Mouse (Mus musculus) liver, adult 2 months (tissue): ENCODE data around the gene Rcn3.

Experiments
- CTCF ChIP-seq: fragments of 200-500 bp; IDR thresholded peaks from 2 replicates; pipeline ENCODE4 v1.5.1; 2011; ENCODE audit warnings: low read depth, low read length, control low read depth
- POLR2A ChIP-seq: fragments of 200-500 bp; IDR thresholded peaks from 2 replicates; pipeline ENCODE4 v1.6.1; 2011; ENCODE audit warnings: low read length, control low read depth; ENCODE audit not compliant: insufficient read depth; ENCODE audit errors: extremely low read depth

DNA sequence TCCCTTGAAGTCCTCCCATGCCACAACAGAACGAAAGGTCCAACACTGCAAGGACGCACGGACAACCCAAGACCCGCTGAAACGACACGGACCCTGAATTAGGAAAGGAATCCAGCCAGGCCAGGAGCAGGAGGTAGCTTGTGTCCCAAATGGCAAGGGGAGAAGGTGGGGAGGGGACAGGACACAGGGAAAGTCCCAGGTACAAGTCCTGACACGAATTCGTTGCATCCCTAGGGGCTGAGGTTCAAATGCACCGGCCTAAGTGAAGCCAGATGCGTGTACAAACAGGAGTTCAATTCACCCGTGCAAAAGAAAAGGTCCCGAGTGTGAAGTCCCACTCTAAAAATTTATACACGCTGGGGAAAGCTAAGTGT lies 40.4 kb downstream of the Rcn3 start:
- TF ChIP-seq POLR2A (no peak), CTCF (no peak)
